Mouse (Mus musculus) cerebellum, adult 2 months (tissue): Measurements from ENCODE around the gene Apc2.

Source experiments
- CTCF ChIP-seq: fragments of 200-500 bp; IDR thresholded peaks from 2 replicates; pipeline ENCODE4 v1.5.1; 2011; ENCODE audit warnings: low read depth, mild to moderate bottlenecking, control low read depth, low read length, moderate library complexity, borderline replicate concordance; ENCODE audit not compliant: insufficient read depth
- POLR2A ChIP-seq: fragments of 200-500 bp; IDR thresholded peaks from 2 replicates; pipeline ENCODE4 v1.6.1; 2011; ENCODE audit warnings: low read length, control low read depth, borderline replicate concordance; ENCODE audit not compliant: insufficient read depth

DNA sequence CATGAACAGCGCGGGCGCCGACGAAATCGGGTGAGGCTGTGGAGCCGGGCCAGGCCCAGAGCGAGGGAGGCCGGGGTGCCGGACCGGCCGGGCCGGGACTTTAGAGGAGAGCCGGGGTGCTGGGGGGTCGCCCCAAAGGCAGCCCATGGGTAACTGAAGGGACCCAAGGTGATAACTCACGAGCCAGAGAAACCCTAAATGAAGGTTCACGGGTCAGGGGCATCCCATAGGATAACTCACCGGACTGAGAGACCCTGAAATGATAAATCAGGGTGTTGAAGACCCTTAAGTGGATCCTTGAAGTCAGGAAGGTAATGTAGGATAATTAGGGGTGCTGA lies 30.7 kb upstream of the Apc2 start:
- TF ChIP-seq CTCF (no peak), POLR2A (no peak)
